Mouse (Mus musculus) mouse trophoblast stem cell (cell line): ENCODE data around the gene Tbc1d8b.
"Not testable (repeated sequence)": the region's sequence is repeated elsewhere in the genome, so short reads cannot be mapped to it uniquely, and the experiment has no call there.

Experiments
- in situ Hi-C, 2 experiments: fragments of 300-500 bp; cut with MseI, MboI; formaldehyde crosslinking; loops; 2 replicates in 1 of 2; 3 replicates in 1 of 2; pipeline ENCODE4 v1.15.1; 2025

Tbc1d8b gene

GRCm38 (mm10) chrX:139684775-139685695, at the start of gene Tbc1d8b:
Gene Tbc1d8b (plus strand): TSS chrX:139684996.
- in situ Hi-C loops = no loop called here

GRCm38 (mm10) chrX:139639744-139640143, 45.1 kb upstream of the Tbc1d8b start:
- in situ Hi-C loops = no loop called here

GRCm38 (mm10) chrX:139640418-139640817, 44.4 kb upstream of the Tbc1d8b start:
- in situ Hi-C loops = no loop called here

GRCm38 (mm10) chrX:139652226-139652625, 32.6 kb upstream of the Tbc1d8b start:
- in situ Hi-C loops = loop anchor here (25.0 kb wide), 2 partner anchors 215 to 240 kb away; no protein-coding TSS in a partner anchor

- in situ Hi-C loops = loop anchor here (25.0 kb wide), 2 partner anchors 216 to 241 kb away; no protein-coding TSS in a partner anchor
Measured at GRCm38 (mm10) chrX:139653292-139653691, 31.5 kb upstream of the Tbc1d8b start.

GRCm38 (mm10) chrX:139654350-139655063, 30.3 kb upstream of the Tbc1d8b start:
- in situ Hi-C loops = loop anchor here (25.0 kb wide), 2 partner anchors 217 to 242 kb away; no protein-coding TSS in a partner anchor

GRCm38 (mm10) chrX:139662111-139662510, 22.7 kb upstream of the Tbc1d8b start:
- in situ Hi-C loops = loop anchor here (25.0 kb wide), 2 partner anchors 225 to 250 kb away; no protein-coding TSS in a partner anchor

- in situ Hi-C loops = loop anchor here (25.0 kb wide), 2 partner anchors 229 to 254 kb away; no protein-coding TSS in a partner anchor
Measured at GRCm38 (mm10) chrX:139665829-139666228, 19.0 kb upstream of the Tbc1d8b start.

GRCm38 (mm10) chrX:139684410-139684774, 404 bp upstream of the Tbc1d8b start:
- in situ Hi-C loops = no loop called here

GRCm38 (mm10) chrX:139714381-139714780, 29.6 kb downstream of the Tbc1d8b start, which contains the start of gene Gm15013:
Gene Gm15013 (minus strand): TSS chrX:139714481.
- in situ Hi-C loops = no loop called here

- in situ Hi-C loops = no loop called here
Measured at GRCm38 (mm10) chrX:139722350-139722749, 37.6 kb downstream of the Tbc1d8b start.

- in situ Hi-C loops = no loop called here
Measured at GRCm38 (mm10) chrX:139730541-139730940, 45.7 kb downstream of the Tbc1d8b start.

GRCm38 (mm10) chrX:139737066-139737465, 52.3 kb downstream of the Tbc1d8b start:
- in situ Hi-C loops = no loop called here

GRCm38 (mm10) chrX:139751855-139752254, 67.1 kb downstream of the Tbc1d8b start:
- in situ Hi-C loops = no loop called here

GRCm38 (mm10) chrX:139758634-139759033, 73.8 kb downstream of the Tbc1d8b start:
- in situ Hi-C loops = not testable (repeated sequence)

- in situ Hi-C loops = no loop called here
Measured at GRCm38 (mm10) chrX:139762546-139762945, 77.8 kb downstream of the Tbc1d8b start.

GRCm38 (mm10) chrX:139769975-139770637, 85.3 kb downstream of the Tbc1d8b start:
- in situ Hi-C loops = loop anchor here in 1 of 2 experiments (10.0 kb wide), 1 partner anchor 415 kb away; no protein-coding TSS in a partner anchor

GRCm38 (mm10) chrX:139774309-139775083, 89.7 kb downstream of the Tbc1d8b start:
- in situ Hi-C loops = loop anchor here in 1 of 2 experiments (10.0 kb wide), 1 partner anchor 410 kb away; no protein-coding TSS in a partner anchor

- in situ Hi-C loops = loop anchor here in 1 of 2 experiments (10.0 kb wide), 1 partner anchor 410 kb away; no protein-coding TSS in a partner anchor
Measured at GRCm38 (mm10) chrX:139775084-139775612, 90.4 kb downstream of the Tbc1d8b start.

GRCm38 (mm10) chrX:139777357-139777756, 92.6 kb downstream of the Tbc1d8b start:
- in situ Hi-C loops = loop anchor here in 1 of 2 experiments (10.0 kb wide), 1 partner anchor 407 kb away; no protein-coding TSS in a partner anchor
